Mouse (Mus musculus) megakaryocyte-erythroid progenitor cell, adult 5 weeks (primary cell): Measurements from ENCODE around the gene Brd7. TPM values are rescaled to one million over a fixed set of nuclear protein-coding genes. Genes with fewer than 3 reads are reported as not detected.

Source experiments
- polyA plus RNA-seq: library from polyadenylated mRNA; stranded (reverse); fragments of >175 nt; gene quantifications from 2 replicates; pipeline ENCODE4 v1.2.3, GENCODE M21; 2012

Gene Brd7
- polyA plus RNA-seq: 192 and 267 TPM in 2 replicates

DNA sequence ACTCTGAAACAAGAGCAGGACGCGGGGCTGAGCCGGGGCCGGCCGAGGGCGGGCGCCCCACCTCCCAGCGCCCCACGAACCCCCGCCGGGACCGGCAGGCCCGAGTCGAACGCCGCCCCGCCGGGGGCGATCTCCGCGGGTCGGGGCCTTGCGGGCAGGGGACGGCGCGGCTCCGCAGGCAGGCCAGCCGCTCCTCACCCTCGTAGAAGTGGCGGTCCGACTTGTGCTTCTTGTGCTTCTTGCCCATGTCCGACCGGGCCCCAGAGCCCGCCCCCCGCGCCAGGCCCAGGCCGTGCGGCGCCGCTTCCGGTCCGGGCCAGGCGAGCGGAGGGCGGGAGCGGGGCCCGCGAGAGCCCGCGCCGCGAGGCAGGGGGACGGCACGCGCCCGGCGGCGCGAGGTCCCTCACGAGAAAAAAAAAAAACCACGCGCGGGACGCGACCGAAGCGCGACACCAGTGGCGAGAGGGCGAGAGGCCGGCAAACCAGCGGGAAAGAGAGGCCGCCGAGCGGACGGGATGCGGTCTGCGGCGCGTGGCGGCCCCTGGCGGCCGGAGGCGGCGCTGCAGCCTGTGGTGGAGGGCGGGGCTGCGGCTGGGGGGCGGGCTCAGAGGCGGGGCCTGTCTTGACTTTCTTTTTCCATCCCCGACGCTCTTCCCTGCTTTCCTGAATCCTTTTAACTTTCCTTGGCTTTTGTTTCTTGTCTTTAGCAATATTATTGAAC, at the start of gene Brd7:
Brd7 (minus strand) TSS at position 487 of the 721 bp plus-strand sequence.

Other genes with a start within 250 kb of the Brd7 start
- 10.1 and 11.0 TPM in 2 replicates for gene Cnep1r1, start 243.4 kb downstream of the Brd7 start, polyA plus RNA-seq
- 10.5 and 13.4 TPM in 2 replicates for gene Heatr3, start 224.3 kb downstream of the Brd7 start, polyA plus RNA-seq
- 13.9 and 18.8 TPM in 2 replicates for gene Tent4b, start 163.0 kb downstream of the Brd7 start, polyA plus RNA-seq
- 27.9 and 31.0 TPM in 2 replicates for gene Adcy7, start 89.8 kb downstream of the Brd7 start, polyA plus RNA-seq
- gene Nkd1, start 159.2 kb upstream of the Brd7 start, polyA plus RNA-seq: 0.39 and 0.88 TPM in 2 replicates